Mouse (Mus musculus) thymus, postnatal 4 days (tissue): ENCODE measurements around the gene Nbea.

ENCODE experiments used
- DNase-seq: peaks from one replicate; pipeline ENCODE4 v3.0.0; 2021

Gene Nbea

GRCm38 (mm10) chr3:55587434-55587971, 596.0 kb downstream of the Nbea start:
- DNase-seq: no peak
